Mouse (Mus musculus): ENCODE data around the gene Marcksl1.

Marcksl1 gene

DNA sequence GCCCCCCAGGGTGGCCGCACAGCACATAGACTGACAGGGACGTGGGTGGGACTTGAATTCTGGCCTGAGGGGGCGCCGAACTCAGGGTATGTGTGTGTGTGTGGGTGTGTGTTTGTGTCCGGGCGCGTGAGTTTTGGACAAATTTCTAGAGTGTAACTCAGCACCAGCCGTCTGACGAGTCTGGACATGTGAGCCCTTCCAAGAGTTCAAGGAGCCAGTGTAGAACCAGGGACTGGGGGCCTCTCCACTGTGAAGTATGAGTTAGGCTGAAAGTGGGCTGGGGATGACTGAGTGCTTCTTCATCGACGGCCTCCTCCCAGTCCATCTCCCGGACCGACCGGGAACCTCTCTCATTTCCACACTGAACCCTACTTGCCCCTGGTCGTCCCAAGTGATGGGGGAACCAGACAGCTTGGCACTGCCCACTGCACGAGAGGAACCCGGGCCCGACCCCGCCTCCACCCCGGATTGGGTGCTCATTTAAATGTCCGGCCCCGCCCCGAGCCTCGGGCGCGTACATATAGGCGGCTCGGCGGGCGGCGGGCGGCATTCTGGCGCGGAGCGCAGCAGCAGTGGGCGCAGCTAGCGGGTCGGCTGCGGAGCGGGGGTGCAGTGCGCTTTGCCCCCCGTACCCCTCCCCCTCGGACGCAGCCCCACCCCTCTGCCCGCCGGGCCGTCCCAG lies at the start of gene Marcksl1:
Gene Marcksl1 (plus strand): TSS at position 496 of the 682 bp plus-strand sequence.
- in situ Hi-C loops (cut with MseI, MboI) = no loop called here

GRCm38 (mm10) chr4:129464286-129464815 lies 49.0 kb upstream of the Marcksl1 start:
- in situ Hi-C loops (cut with MseI, MboI) = no loop called here

- in situ Hi-C loops (cut with MseI, MboI) = no loop called here
These were observed 37.3 kb upstream of the Marcksl1 start for GRCm38 (mm10) chr4:129476047-129476446.

- in situ Hi-C loops (cut with MseI, MboI) = no loop called here
These were observed 33.5 kb upstream of the Marcksl1 start for GRCm38 (mm10) chr4:129479863-129480262.

DNA sequence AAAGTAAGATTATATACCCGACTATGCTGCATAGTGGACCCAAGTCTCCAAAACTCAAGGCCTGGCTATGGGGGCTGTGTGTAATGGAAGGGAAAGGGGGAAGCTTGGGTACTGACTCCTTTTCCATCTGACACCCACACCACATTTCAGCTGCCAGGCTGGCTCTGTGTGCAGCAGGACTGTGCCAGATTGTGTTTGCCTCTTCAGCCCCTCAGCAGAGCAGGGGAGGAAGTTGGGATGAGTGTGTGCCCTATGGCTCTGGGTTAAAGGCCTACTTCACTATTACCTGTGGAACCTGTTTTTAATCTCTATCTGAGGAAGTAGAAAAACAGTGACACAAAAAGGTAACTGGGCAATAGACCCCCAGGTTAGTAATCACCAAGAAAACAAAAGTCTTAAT lies 32.3 kb upstream of the Marcksl1 start:
- in situ Hi-C loops (cut with MseI, MboI) = no loop called here

GRCm38 (mm10) chr4:129490972-129491880 lies 22.2 kb upstream of the Marcksl1 start, which contains the start of the genes Tssk3 and Fam229a:
Gene Tssk3 (minus strand): TSS chr4:129491022.
Gene Fam229a (plus strand): TSS chr4:129491190.
- in situ Hi-C loops (cut with MseI, MboI) = no loop called here

DNA sequence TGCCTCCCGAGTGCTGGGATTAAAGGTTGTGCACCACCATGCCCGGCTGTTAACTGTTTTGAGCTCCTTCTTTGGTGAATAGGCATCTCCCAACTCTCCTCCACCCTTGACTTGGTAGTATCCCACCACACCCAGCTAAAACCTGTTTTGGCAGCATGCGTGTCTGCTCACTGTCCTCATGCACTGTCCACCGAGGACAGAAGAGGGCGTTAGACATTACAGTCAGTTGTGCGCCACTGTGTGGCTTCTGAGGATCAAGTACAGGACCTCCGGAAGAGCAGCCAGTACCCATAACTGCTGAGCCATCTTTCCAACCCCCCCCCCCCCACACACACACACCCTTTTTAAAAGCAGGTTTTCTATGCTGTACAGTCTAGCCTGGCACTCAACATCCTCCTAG lies 18.7 kb upstream of the Marcksl1 start:
- in situ Hi-C loops (cut with MseI, MboI) = no loop called here

DNA sequence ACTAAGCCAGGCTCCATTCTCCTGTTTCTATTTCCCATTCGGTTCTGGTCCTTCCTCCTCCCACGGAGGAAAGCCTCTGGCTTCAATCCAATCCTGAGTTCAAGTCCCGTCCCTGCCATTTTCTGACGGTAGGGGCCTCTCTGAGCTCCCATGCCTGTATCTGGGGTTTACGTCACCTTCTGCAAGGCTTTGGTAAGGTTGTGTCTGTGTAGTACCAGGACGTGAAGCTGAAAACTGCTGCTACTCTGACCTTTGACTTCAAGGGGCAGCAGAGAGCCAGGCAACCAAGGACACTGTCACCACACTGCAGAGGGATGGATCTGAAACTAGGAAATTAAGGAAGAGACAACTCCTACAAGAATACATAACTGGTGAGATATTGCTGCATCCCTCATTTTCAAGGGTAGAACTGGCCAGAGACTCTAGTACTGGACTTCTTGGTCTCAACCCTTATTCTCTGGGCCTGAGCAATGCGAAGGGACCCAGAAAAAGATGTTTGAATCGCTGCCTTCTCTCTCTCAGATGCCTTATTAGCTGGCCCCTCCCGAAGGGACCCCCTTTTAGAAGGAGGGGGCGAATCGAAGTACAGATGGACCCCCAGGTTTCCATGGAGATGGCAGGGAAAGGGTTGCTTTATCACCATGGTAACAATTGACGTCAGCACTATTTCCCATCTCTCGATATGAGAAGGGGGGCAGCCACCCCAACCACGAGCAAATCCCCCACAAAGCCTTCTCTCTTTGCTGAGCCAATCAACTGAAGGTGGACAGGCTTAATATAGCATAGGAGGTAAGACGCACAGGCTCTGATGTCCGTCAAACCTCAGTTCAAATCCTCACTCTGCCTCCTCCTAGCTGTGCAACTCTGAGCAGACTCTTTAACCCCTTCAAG lies 17.5 kb upstream of the Marcksl1 start:
- in situ Hi-C loops (cut with MseI, MboI) = no loop called here

GRCm38 (mm10) chr4:129496631-129497030 lies 16.8 kb upstream of the Marcksl1 start:
- in situ Hi-C loops (cut with MseI, MboI) = no loop called here

DNA sequence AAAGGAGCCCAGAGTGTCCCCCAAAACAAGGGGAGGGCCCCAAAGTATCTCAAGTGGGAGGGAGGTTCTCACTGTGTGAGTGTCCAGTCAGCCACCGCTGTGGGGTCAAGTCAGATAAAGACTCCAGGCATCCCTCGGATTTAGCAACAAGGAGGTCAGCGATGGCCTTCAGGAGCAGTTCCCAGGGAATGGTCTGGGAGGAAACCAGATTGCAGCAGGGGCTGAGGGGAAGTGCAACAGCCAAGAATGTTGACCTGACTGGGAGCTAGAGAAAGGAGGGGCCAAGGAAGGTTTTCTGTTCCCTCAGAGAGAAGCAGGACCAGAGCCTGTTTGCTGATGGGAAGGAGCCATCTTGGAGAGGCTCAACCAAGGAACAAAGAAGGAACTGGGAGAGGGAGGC lies 14.4 kb upstream of the Marcksl1 start:
- in situ Hi-C loops (cut with MseI, MboI) = no loop called here

GRCm38 (mm10) chr4:129500017-129500416 lies 13.4 kb upstream of the Marcksl1 start:
- in situ Hi-C loops (cut with MseI, MboI) = no loop called here

GRCm38 (mm10) chr4:129500607-129501566 lies 12.5 kb upstream of the Marcksl1 start:
- in situ Hi-C loops (cut with MseI, MboI) = no loop called here

GRCm38 (mm10) chr4:129502327-129502888 lies 11.0 kb upstream of the Marcksl1 start:
- in situ Hi-C loops (cut with MseI, MboI) = no loop called here

DNA sequence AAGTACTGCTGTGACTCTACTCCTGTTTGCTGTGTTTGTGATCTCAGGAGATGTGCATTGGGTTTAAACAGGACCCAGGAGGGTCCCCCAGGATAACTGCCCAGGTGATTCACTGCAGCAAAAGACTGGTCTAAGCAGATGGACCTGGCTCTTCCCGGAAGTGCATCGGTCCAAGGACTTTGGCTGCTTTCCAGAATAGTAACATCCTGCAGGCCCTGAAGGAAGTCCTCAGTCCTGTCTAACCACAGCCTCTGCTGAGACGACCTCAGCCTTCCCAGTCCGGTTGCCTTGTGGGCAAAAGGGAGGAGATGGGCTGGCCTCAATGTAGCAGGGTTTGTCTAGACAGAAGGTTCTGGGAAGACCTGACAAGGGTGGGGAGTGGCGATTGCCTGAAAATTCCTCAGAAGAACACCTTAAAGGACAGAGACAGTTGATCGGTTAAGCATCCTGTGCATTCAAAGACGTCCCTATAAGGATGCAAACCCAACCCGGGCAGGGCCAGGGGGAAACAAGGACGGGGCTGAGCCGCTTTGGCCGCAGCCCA lies 10.4 kb upstream of the Marcksl1 start:
- in situ Hi-C loops (cut with MseI, MboI) = no loop called here

DNA sequence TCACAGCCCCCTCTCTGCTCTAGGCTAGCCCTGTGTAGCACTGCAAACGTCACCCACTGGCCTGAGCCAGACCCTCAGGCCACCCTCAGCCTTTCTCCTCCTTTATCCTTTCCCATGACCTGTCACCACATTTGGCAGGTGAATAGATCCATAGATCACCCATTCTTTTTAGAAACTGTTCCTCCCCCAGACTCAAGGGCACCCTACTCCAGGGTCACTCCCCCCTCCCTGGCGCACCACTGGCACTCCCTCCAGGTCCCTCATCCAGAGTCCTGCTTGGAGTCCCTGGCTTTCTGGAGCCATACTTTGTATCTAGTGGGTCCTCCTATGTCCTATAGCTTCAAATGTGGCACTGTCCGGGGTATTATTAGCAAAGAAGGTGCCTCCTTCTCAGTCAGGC lies 7.9 kb upstream of the Marcksl1 start:
- in situ Hi-C loops (cut with MseI, MboI) = no loop called here

DNA sequence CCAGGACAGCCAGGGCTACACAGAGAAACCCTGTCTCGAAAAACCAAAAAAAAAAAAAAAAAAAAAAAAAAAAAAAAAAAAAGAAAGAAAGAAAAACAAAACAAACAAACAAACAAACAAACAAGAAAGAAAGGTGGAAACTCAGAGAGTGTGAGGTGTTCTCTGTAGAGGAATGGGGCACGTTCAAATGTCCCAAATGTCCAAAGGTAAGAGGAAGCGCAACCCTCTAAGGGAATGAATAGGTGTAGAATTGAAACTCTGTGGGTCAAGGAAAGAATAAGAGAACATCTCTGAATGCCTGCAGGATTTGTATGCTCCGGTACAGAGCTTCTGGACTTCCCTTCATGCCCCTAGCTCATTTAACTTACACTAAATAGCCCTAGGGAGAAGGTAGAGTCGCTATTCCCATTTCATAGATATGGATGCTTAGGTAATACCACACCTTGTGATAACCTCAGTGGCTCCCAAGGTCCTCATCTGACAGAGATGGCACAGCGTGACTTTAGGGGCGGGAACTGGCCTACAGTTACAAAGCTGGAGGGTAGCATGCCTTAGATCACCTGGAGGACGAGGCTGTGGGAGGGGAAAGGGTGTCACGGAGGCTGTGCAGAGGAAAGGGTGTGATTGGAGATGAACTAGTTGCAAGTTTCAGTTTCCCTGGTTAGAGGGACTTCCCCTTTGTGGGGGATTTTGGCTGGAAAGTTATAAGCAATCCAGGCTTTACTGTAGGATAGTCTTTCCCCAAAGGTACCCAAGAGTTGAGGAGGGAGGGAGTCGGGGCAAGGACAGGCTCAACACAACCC lies 5.7 kb upstream of the Marcksl1 start:
- in situ Hi-C loops (cut with MseI, MboI) = no loop called here

- in situ Hi-C loops (cut with MseI, MboI) = no loop called here
These were observed 5.2 kb upstream of the Marcksl1 start for GRCm38 (mm10) chr4:129508237-129508515.

DNA sequence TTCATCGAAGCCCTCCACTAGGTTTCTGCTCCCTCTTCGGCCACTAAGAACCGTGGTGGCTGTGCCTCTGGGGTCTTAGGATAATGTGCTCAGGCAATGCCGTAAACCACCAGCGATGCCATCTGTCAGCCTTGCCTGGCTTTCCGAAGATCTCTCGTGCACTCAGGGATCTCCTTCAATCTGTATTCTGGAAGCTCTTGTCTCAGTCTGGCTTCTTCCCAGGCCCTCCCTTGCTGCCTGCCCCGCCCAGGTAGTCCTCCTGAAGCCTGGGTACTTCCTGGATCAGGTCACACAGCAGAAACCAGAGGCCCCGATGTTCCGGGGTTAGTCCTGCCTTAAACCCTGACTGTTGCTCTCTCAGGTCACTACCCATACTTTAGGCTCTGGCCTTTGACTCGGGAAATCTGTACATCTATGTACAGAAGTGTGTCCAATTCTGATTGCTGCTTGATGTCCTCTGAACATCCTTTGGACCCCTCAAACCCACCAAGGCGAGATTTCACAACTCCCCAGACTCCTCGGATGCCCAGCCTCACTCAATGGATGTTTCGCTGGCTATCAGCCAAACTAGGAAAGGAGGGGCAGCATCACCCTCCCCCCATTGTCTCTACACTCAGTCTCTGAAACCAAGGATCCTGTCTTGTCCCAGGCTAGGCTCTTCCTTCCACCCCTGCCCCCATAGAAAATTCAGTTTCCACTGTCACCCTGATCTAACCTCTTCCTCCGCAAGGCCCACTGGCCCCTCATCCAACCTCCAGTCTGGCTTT lies 4.4 kb upstream of the Marcksl1 start:
- in situ Hi-C loops (cut with MseI, MboI) = no loop called here

All from mouse trophoblast stem cell (cell line).